Mouse (Mus musculus) c-Kit-positive CD71-positive TER-119-positive erythroid progenitor cells, embryonic 14.5 days (primary cell): Measurements from ENCODE around the gene Tm2d1.
"Not testable (repeated sequence)": the region's sequence is repeated elsewhere in the genome, so short reads cannot be mapped to it uniquely, and the experiment has no call there.

ENCODE experiments used
- DNase-seq: peaks from one replicate; pipeline ENCODE4 v3.0.0-alpha.2; 2013; ENCODE audit warnings: low spot score

Gene Tm2d1

GRCm38 (mm10) chr4:98382716-98383424 lies at the start of gene Tm2d1:
TSS of gene Tm2d1 (minus strand) at chr4:98383306.
- DNase-seq, result peak; percentile 71

GRCm38 (mm10) chr4:98428371-98428770 lies 45.3 kb upstream of the Tm2d1 start:
- no peak for DNase-seq

GRCm38 (mm10) chr4:98415150-98415549 lies 32.0 kb upstream of the Tm2d1 start:
- not testable (repeated sequence) for DNase-seq

- DNase-seq, result no peak
Measured at GRCm38 (mm10) chr4:98408455-98408854, 25.3 kb upstream of the Tm2d1 start.

GRCm38 (mm10) chr4:98404412-98404811 lies 21.3 kb upstream of the Tm2d1 start:
- no peak for DNase-seq

- DNase-seq, result no peak
Measured at GRCm38 (mm10) chr4:98403492-98403891, 20.4 kb upstream of the Tm2d1 start.

GRCm38 (mm10) chr4:98401584-98401962 lies 18.5 kb upstream of the Tm2d1 start:
- no peak for DNase-seq

- DNase-seq, result no peak
Measured at GRCm38 (mm10) chr4:98400926-98401583, 17.9 kb upstream of the Tm2d1 start.

- DNase-seq, result no peak
Measured at GRCm38 (mm10) chr4:98395690-98396437, 12.8 kb upstream of the Tm2d1 start, which contains the start of gene Patj. TSS of gene Patj (plus strand) at chr4:98395785.

GRCm38 (mm10) chr4:98395346-98395689 lies 12.2 kb upstream of the Tm2d1 start:
- DNase-seq, result no peak

- no peak for DNase-seq
Measured at GRCm38 (mm10) chr4:98385036-98385435, 1.9 kb upstream of the Tm2d1 start.

- DNase-seq, result no peak
Measured at GRCm38 (mm10) chr4:98376943-98377342, 6.2 kb downstream of the Tm2d1 start.

- no peak for DNase-seq
Measured at GRCm38 (mm10) chr4:98375401-98375800, 7.7 kb downstream of the Tm2d1 start.

GRCm38 (mm10) chr4:98358034-98358809 lies 24.9 kb downstream of the Tm2d1 start:
- DNase-seq, result no peak

GRCm38 (mm10) chr4:98348580-98348979 lies 34.5 kb downstream of the Tm2d1 start:
- DNase-seq, result no peak

- no peak for DNase-seq
Measured at GRCm38 (mm10) chr4:98345783-98346182, 37.3 kb downstream of the Tm2d1 start.

GRCm38 (mm10) chr4:98339992-98340564 lies 43.0 kb downstream of the Tm2d1 start:
- no peak for DNase-seq

- DNase-seq, result no peak
Measured at GRCm38 (mm10) chr4:98338636-98339630, 44.2 kb downstream of the Tm2d1 start.

- DNase-seq, result no peak
Measured at GRCm38 (mm10) chr4:98337197-98337596, 45.9 kb downstream of the Tm2d1 start.

- no peak for DNase-seq
Measured at GRCm38 (mm10) chr4:98335726-98336125, 47.4 kb downstream of the Tm2d1 start.

GRCm38 (mm10) chr4:98322223-98322622 lies 60.9 kb downstream of the Tm2d1 start:
- DNase-seq, result peak; percentile 54
